Mouse (Mus musculus): Measurements from ENCODE around the gene Proz. TPM values are rescaled to one million over a fixed set of nuclear protein-coding genes. Genes with fewer than 3 reads are reported as not detected.

Gene Proz
- polyA plus RNA-seq, 1 experiment from 2014 or later = 0.53 TPM

- Histone ChIP-seq H3K27me3 (replicated peaks) (no peaks in the 10 kb centered on the region), H3K27ac (no peak overlapping the region), H3K4me1 (peaks cover 10% of the 10 kb centered on the region; the same call in 1 of the 2 replicates), H3K9me3 (no peaks in the 10 kb centered on the region), H3K36me3 (0 out of 2 replicates have a peak, but pooled peaks cover 6% of the 10 kb centered on the region), H3K4me2 (replicated peaks) (no peak overlapping the region), H3K9ac (no peak overlapping the region), H3K4me3 (no peak overlapping the region)
- 82% methylated on average over 1 of the region's 1 CpGs for WGBS
- no peak for ATAC-seq (ENCODE audit: low FRiP score, low read depth)
These were observed 48.8 kb downstream of the Proz start for GRCm38 (mm10) chr8:13109416-13109960.

- H3K4me1 ChIP-seq = peaks cover 3% of the 10 kb centered on the region; the same call in 1 of the 2 replicates
- no peak for ATAC-seq (ENCODE audit: low FRiP score, low read depth)
- no peaks in the 10 kb centered on the region for H3K27me3 ChIP-seq (replicated peaks)
- H3K36me3 ChIP-seq = peaks cover 11% of the 10 kb centered on the region; the same call in 1 of the 2 replicates
- H3K9ac ChIP-seq = no peak overlapping the region
- H3K27ac ChIP-seq = no peak overlapping the region
- H3K4me2 ChIP-seq (replicated peaks) = no peak overlapping the region
- 89% methylated on average over 11 of the region's 11 CpGs for WGBS
- no peak overlapping the region for H3K4me3 ChIP-seq
- H3K9me3 ChIP-seq = no peaks in the 10 kb centered on the region
These were observed 51.2 kb downstream of the Proz start for GRCm38 (mm10) chr8:13111917-13112316.

GRCm38 (mm10) chr8:13113232-13113631 lies 52.5 kb downstream of the Proz start:
- no peak overlapping the region for H3K4me3 ChIP-seq
- 95% methylated on average over 4 of the region's 4 CpGs for WGBS
- no peaks in the 10 kb centered on the region for H3K9me3 ChIP-seq
- H3K27ac ChIP-seq = no peak overlapping the region
- no peak for ATAC-seq (ENCODE audit: low FRiP score, low read depth)
- peaks cover 20% of the 10 kb centered on the region for H3K36me3 ChIP-seq
- H3K9ac ChIP-seq = no peak overlapping the region
- H3K4me1 ChIP-seq = no peaks in the 10 kb centered on the region
- no peak overlapping the region for H3K4me2 ChIP-seq (replicated peaks)
- no peaks in the 10 kb centered on the region for H3K27me3 ChIP-seq (replicated peaks)

- H3K4me2 ChIP-seq (replicated peaks) = no peak overlapping the region
- H3K27ac ChIP-seq = no peak overlapping the region
- H3K4me3 ChIP-seq = no peak overlapping the region
- H3K4me1 ChIP-seq = no peaks in the 10 kb centered on the region
- WGBS = 94% methylated on average over 2 of the region's 2 CpGs
- ATAC-seq (ENCODE audit: low FRiP score, low read depth) = no peak
- H3K27me3 ChIP-seq (replicated peaks) = no peaks in the 10 kb centered on the region
- peaks cover 43% of the 10 kb centered on the region for H3K36me3 ChIP-seq
- no peak overlapping the region for H3K9ac ChIP-seq
- H3K9me3 ChIP-seq = no peaks in the 10 kb centered on the region
These were observed 56.4 kb downstream of the Proz start for GRCm38 (mm10) chr8:13117096-13117495.

- 89% methylated on average over 3 of the region's 3 CpGs for WGBS
- Histone ChIP-seq H3K4me2 (replicated peaks) (no peak overlapping the region), H3K4me1 (no peaks in the 10 kb centered on the region), H3K27ac (no peak overlapping the region), H3K9me3 (no peaks in the 10 kb centered on the region), H3K36me3 (peaks cover 52% of the 10 kb centered on the region), H3K9ac (no peak overlapping the region), H3K4me3 (no peak overlapping the region), H3K27me3 (replicated peaks) (no peaks in the 10 kb centered on the region)
- no peak for ATAC-seq (ENCODE audit: low FRiP score, low read depth)
These were observed 57.8 kb downstream of the Proz start for GRCm38 (mm10) chr8:13118516-13118915.

GRCm38 (mm10) chr8:13120882-13121665 lies 60.4 kb downstream of the Proz start:
- Histone ChIP-seq H3K4me2 (replicated peaks) (no peak overlapping the region), H3K4me1 (no peaks in the 10 kb centered on the region), H3K36me3 (peaks cover 67% of the 10 kb centered on the region), H3K27me3 (replicated peaks) (no peaks in the 10 kb centered on the region), H3K9me3 (no peaks in the 10 kb centered on the region), H3K9ac (no peak overlapping the region), H3K4me3 (no peak overlapping the region), H3K27ac (no peak overlapping the region)
- WGBS = 87% methylated on average over 7 of the region's 7 CpGs
- ATAC-seq (ENCODE audit: low FRiP score, low read depth) = no peak

- no peaks in the 10 kb centered on the region for H3K27me3 ChIP-seq (replicated peaks)
- H3K4me2 ChIP-seq (replicated peaks) = no peak overlapping the region
- WGBS = 94% methylated on average over 7 of the region's 7 CpGs
- H3K4me3 ChIP-seq = no peak overlapping the region
- H3K27ac ChIP-seq = no peak overlapping the region
- no peak for ATAC-seq (ENCODE audit: low FRiP score, low read depth)
- H3K9me3 ChIP-seq = no peaks in the 10 kb centered on the region
- H3K9ac ChIP-seq = no peak overlapping the region
- H3K36me3 ChIP-seq = peaks cover 73% of the 10 kb centered on the region
- no peaks in the 10 kb centered on the region for H3K4me1 ChIP-seq
These were observed 62.2 kb downstream of the Proz start for GRCm38 (mm10) chr8:13122887-13123421.

GRCm38 (mm10) chr8:13124897-13125296 lies 64.2 kb downstream of the Proz start:
- Histone ChIP-seq H3K36me3 (peaks cover 77% of the 10 kb centered on the region), H3K27ac (no peak overlapping the region), H3K4me3 (no peak overlapping the region), H3K4me1 (no peaks in the 10 kb centered on the region), H3K9me3 (no peaks in the 10 kb centered on the region), H3K9ac (no peak overlapping the region), H3K4me2 (replicated peaks) (no peak overlapping the region), H3K27me3 (replicated peaks) (no peaks in the 10 kb centered on the region)
- 96% methylated on average over 8 of the region's 8 CpGs for WGBS
- ATAC-seq (ENCODE audit: low FRiP score, low read depth) = no peak

Other genes starting within 250 kb of the Proz start
- gene Mcf2l, start 187.1 kb upstream of the Proz start, polyA plus RNA-seq (2016; fragmentation: Nextera tagmentation; extraction: Ambion mirVana) = 97.0 and 98.9 TPM in 2 replicates
- 0.10 and 0.14 TPM in 2 replicates for gene F7, start 34.9 kb upstream of the Proz start, polyA plus RNA-seq (2016; fragmentation: Nextera tagmentation; extraction: Ambion mirVana)
- gene F10, start 23.6 kb upstream of the Proz start, polyA plus RNA-seq (2016; fragmentation: Nextera tagmentation; extraction: Ambion mirVana) = 0.23 and 0.43 TPM in 2 replicates
- 54.9 and 56.5 TPM in 2 replicates for gene Pcid2, start 44.5 kb downstream of the Proz start, polyA plus RNA-seq (2016; fragmentation: Nextera tagmentation; extraction: Ambion mirVana)
- 84.7 and 85.9 TPM in 2 replicates for gene Cul4a, start 44.7 kb downstream of the Proz start, polyA plus RNA-seq (2016; fragmentation: Nextera tagmentation; extraction: Ambion mirVana)
- gene Lamp1, start 98.2 kb downstream of the Proz start, polyA plus RNA-seq (2016; fragmentation: Nextera tagmentation; extraction: Ambion mirVana) = 247 and 255 TPM in 2 replicates
- gene Grtp1, start 139.7 kb downstream of the Proz start, polyA plus RNA-seq (2016; fragmentation: Nextera tagmentation; extraction: Ambion mirVana) = 11.1 and 11.3 TPM in 2 replicates
- gene Adprhl1, start 193.2 kb downstream of the Proz start, polyA plus RNA-seq (2016; fragmentation: Nextera tagmentation; extraction: Ambion mirVana) = 0.45 and 0.47 TPM in 2 replicates
- 33.1 and 34.4 TPM in 2 replicates for gene Dcun1d2, start 227.2 kb downstream of the Proz start, polyA plus RNA-seq (2016; fragmentation: Nextera tagmentation; extraction: Ambion mirVana)
- 45.8 and 51.5 TPM in 2 replicates for gene Tmco3, start 227.3 kb downstream of the Proz start, polyA plus RNA-seq (2016; fragmentation: Nextera tagmentation; extraction: Ambion mirVana)

Measured in neural tube, embryonic 12.5 days (tissue).